ENCODE assay signal across 9 mouse cellular contexts in the genomic region with DNA sequence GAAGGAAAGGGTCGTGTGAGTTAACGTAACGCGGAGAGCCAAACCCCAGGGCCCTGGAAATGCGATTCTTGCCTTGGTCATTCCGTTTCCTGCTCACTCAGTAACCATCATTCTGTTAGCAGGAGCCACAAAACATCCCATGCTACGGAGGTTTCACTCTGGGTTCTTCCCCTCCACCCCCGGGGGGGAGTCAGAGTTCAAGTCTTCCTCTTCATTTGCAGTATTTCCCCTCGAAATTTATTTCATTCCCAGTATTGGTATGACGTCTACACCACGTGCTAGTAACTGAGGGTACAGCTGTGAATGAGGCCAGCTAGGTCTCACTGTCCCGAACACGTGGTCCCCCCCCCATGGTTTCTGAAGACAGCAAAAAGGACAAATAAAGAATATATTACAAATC. TPM values are rescaled to one million over a fixed set of nuclear protein-coding genes. Genes with fewer than 3 reads are reported as not detected.
A peak's percentile ranks its signal among the peaks of the same experiment; 100 is the strongest.
DNase-seq lines count a peak whose midpoint lies in the region; ATAC-seq and TF ChIP-seq lines count a peak whose summit lies in the region.
"Had no signal": no experiment of that assay in that cellular context is flagged by ENCODE, and none has a peak within 500 bp of the region (broad histone marks: within the 10 kb centered on the region; RNA-seq: fewer than 3 reads in every experiment).

No protein-coding gene starts in this region.

- DNase-seq in kidney, adult 2 months, result no peak
- no peak for DNase-seq in kidney, adult 8-10 months
- peak; percentile 59 for DNase-seq in NIH3T3 (ENCODE audit: low read depth)
- no peak for DNase-seq in midbrain, embryonic 11.5 days (ENCODE audit: low spot score, missing footprints)
- DNase-seq in frontal cortex, postnatal 36 days (ENCODE audit: low spot score in 2 of 2), result no peak
- no peak for DNase-seq in gastrocnemius, postnatal 36 days
- no peak for DNase-seq in testis, postnatal 10 days (ENCODE audit: low spot score)
- DNase-seq: right cerebral cortex, postnatal 25 days had no signal

- peak overlapping the region; percentile 31 for H3K4me3 ChIP-seq in kidney, adult 2 months (ENCODE audit: insufficient read depth, low read depth, low read length)
- peak overlapping the region; percentile 93 for H3K4me3 ChIP-seq in heart, embryonic 16.5 days (ENCODE audit: low read length)
- H3K4me3 ChIP-seq in midbrain, embryonic 11.5 days (ENCODE audit: low read depth, low read length), result no peak overlapping the region

- TF ChIP-seq POLR2A in kidney, adult 2 months (IDR thresholded peaks at IDR 0.05; ENCODE audit: low read depth, low read length), result no peak

- H3K27me3 ChIP-seq in kidney, adult 2 months (replicated peaks; ENCODE audit: control insufficient read depth, insufficient read depth, low read length), result no peaks in the 10 kb centered on the region
- H3K27me3 ChIP-seq in heart, embryonic 16.5 days (ENCODE audit: control insufficient read depth, insufficient read depth, low read length), result no peaks in the 10 kb centered on the region
- H3K27me3 ChIP-seq in midbrain, embryonic 11.5 days (ENCODE audit: control insufficient read depth, insufficient read depth, low read length), result no peaks in the 10 kb centered on the region

- intact Hi-C loops in gastrocnemius, postnatal 36 days (cut with DNase I), result loop anchor here (2.0 kb wide), 1 partner anchor 17 kb away; the partner anchor contains the start of gene BC049715

- H3K9ac ChIP-seq in heart, embryonic 16.5 days (ENCODE audit: low read length), result 0 out of 2 replicates have a peak overlapping the region, but pooled peaks have one; percentile 88
- H3K9ac ChIP-seq in midbrain, embryonic 11.5 days (ENCODE audit: low read length), result no peak overlapping the region

- TF ChIP-seq CTCF in kidney, adult 2 months (conservative IDR thresholded peaks at IDR 0.05; ENCODE audit: insufficient read depth, insufficient read length, low read depth, low read length), result no peak

- no peaks in the 10 kb centered on the region for H3K9me3 ChIP-seq in heart, embryonic 16.5 days (replicated peaks; ENCODE audit: control insufficient read depth, low read length)
- H3K9me3 ChIP-seq in midbrain, embryonic 11.5 days (ENCODE audit: control insufficient read depth, low read length), result no peaks in the 10 kb centered on the region

- H3K4me1 ChIP-seq in kidney, adult 2 months (ENCODE audit: control insufficient read depth, insufficient read depth, low read length), result peaks cover 20% of the 10 kb centered on the region; the same call in 1 of the 2 replicates
- H3K4me1 ChIP-seq in heart, embryonic 16.5 days (ENCODE audit: control insufficient read depth, insufficient read depth, low read length), result peaks cover 19% of the 10 kb centered on the region
- peaks cover 7% of the 10 kb centered on the region for H3K4me1 ChIP-seq in midbrain, embryonic 11.5 days (ENCODE audit: control insufficient read depth, insufficient read depth, low read length)

- peak overlapping the region; percentile 99 for H3K4me2 ChIP-seq in heart, embryonic 16.5 days (ENCODE audit: low read depth, low read length)
- peak overlapping the region; percentile 88; the same call in 1 of the 2 replicates for H3K4me2 ChIP-seq in midbrain, embryonic 11.5 days

- peaks cover 2% of the 10 kb centered on the region; the same call in 1 of the 2 replicates for H3K36me3 ChIP-seq in kidney, adult 2 months (ENCODE audit: control insufficient read depth, insufficient read depth, low read length)
- H3K36me3 ChIP-seq in heart, embryonic 16.5 days (ENCODE audit: control insufficient read depth, insufficient read depth), result peaks cover 20% of the 10 kb centered on the region
- H3K36me3 ChIP-seq in midbrain, embryonic 11.5 days (ENCODE audit: control insufficient read depth, insufficient read depth, low read length), result peaks cover 7% of the 10 kb centered on the region

- WGBS in kidney, adult 2 months, result 60% methylated on average over 13 of the region's 13 CpGs
- 65% methylated on average over 13 of the region's 13 CpGs for whole genome bisulfite sequencing in heart, embryonic 16.5 days
- WGBS in midbrain, embryonic 11.5 days, result 80% methylated on average over 13 of the region's 13 CpGs

- H3K27ac ChIP-seq in kidney, adult 2 months (ENCODE audit: insufficient read depth, low read depth, low read length), result no peak overlapping the region
- H3K27ac ChIP-seq in heart, embryonic 16.5 days (ENCODE audit: low read length), result no peak overlapping the region
- H3K27ac ChIP-seq in midbrain, embryonic 11.5 days (ENCODE audit: low read depth, low read length), result no peak overlapping the region

- no peak for ATAC-seq in heart, embryonic 16.5 days (replicated peaks; ENCODE audit: extremely low read depth, insufficient read depth, low FRiP score)
- no peak for ATAC-seq in midbrain, embryonic 11.5 days (ENCODE audit: low FRiP score)

RNA-seq across cellular contexts. Expression of gene H2afj, which starts 1.6 kb away (rescaled TPM):
- 262 and 431 TPM in 2 replicates for polyA plus RNA-seq in kidney, adult 2 months (2012; rRNA removed)
- polyA plus RNA-seq in heart, embryonic 16.5 days (2015; fragmentation: Nextera tagmentation; extraction: Ambion mirVana), result 79.2 and 90.0 TPM in 2 replicates
- 94.5 and 107 TPM in 2 replicates for polyA plus RNA-seq in midbrain, embryonic 11.5 days (2014; fragmentation: Nextera tagmentation; extraction: Ambion mirVana)
- total RNA-seq in gastrocnemius, postnatal 36 days (2021), result 10 to 100 TPM; 11.3 to 12.8 TPM

RNA-seq across cellular contexts. Expression of gene Hist4h4, which starts 5.5 kb away (rescaled TPM):
- polyA plus RNA-seq in kidney, adult 2 months (2012; rRNA removed), result 0.74 and 1.1 TPM in 2 replicates
- 0.16 and 0.20 TPM in 2 replicates for polyA plus RNA-seq in heart, embryonic 16.5 days (2015; fragmentation: Nextera tagmentation; extraction: Ambion mirVana)
- 0.55 and 0.67 TPM in 2 replicates for polyA plus RNA-seq in midbrain, embryonic 11.5 days (2014; fragmentation: Nextera tagmentation; extraction: Ambion mirVana)
- 1 to 10 TPM; 4.8 to 4.9 TPM for total RNA-seq in gastrocnemius, postnatal 36 days (2021)

RNA-seq across cellular contexts. Expression of gene BC049715, which starts 17.8 kb away (rescaled TPM):
- polyA plus RNA-seq in kidney, adult 2 months (2012; rRNA removed), result 0.99 and 1.3 TPM in 2 replicates
- 0.99 and 2.5 TPM in 2 replicates for polyA plus RNA-seq in heart, embryonic 16.5 days (2015; fragmentation: Nextera tagmentation; extraction: Ambion mirVana)
- 1.1 and 1.2 TPM in 2 replicates for polyA plus RNA-seq in midbrain, embryonic 11.5 days (2014; fragmentation: Nextera tagmentation; extraction: Ambion mirVana)
- under 1 TPM; 0.07 to 0.20 TPM for total RNA-seq in gastrocnemius, postnatal 36 days (2021)

RNA-seq across cellular contexts. Expression of gene Wbp11, which starts 18.4 kb away (rescaled TPM):
- polyA plus RNA-seq in kidney, adult 2 months (2012; rRNA removed), result 28.3 and 28.6 TPM in 2 replicates
- polyA plus RNA-seq in heart, embryonic 16.5 days (2015; fragmentation: Nextera tagmentation; extraction: Ambion mirVana), result 64.5 and 77.7 TPM in 2 replicates
- 149 and 154 TPM in 2 replicates for polyA plus RNA-seq in midbrain, embryonic 11.5 days (2014; fragmentation: Nextera tagmentation; extraction: Ambion mirVana)
- 10 to 100 TPM; 43.3 to 45.5 TPM for total RNA-seq in gastrocnemius, postnatal 36 days (2021)

RNA-seq across cellular contexts. Expression of gene Smco3, which starts 25.6 kb away (rescaled TPM):
- 0.59 and 0.81 TPM in 2 replicates for polyA plus RNA-seq in kidney, adult 2 months (2012; rRNA removed)
- not detected in 2 replicates for polyA plus RNA-seq in heart, embryonic 16.5 days (2015; fragmentation: Nextera tagmentation; extraction: Ambion mirVana)
- polyA plus RNA-seq in midbrain, embryonic 11.5 days (2014; fragmentation: Nextera tagmentation; extraction: Ambion mirVana), result 0.12 and 0.21 TPM in 2 replicates
- total RNA-seq in gastrocnemius, postnatal 36 days (2021), result under 1 TPM; 0.15 to 0.69 TPM
